Mouse (Mus musculus) adrenal gland, postnatal 36 days (tissue): Measurements from ENCODE around the gene Syne2. TPM values are rescaled to one million over a fixed set of nuclear protein-coding genes. Genes with fewer than 3 reads are reported as not detected.

ENCODE experiments used
- DNase-seq, 2 experiments: peaks; one replicate each; pipeline ENCODE4 v3.0.0; 2021; ENCODE audit warnings: mixed read lengths in 1 of 2
- total RNA-seq, 2 experiments: library from RNA; stranded (reverse); gene quantifications; 2 replicates each; pipeline ENCODE4 v1.2.3; 2021

Gene Syne2
- total RNA-seq, 2 experiments from 2014 or later, result 40.6 to 46.1 TPM

GRCm38 (mm10) chr12:76048672-76049071 lies 230.7 kb downstream of the Syne2 start:
- DNase-seq, result no peak

GRCm38 (mm10) chr12:76049343-76049742 lies 231.4 kb downstream of the Syne2 start:
- no peak for DNase-seq

DNA sequence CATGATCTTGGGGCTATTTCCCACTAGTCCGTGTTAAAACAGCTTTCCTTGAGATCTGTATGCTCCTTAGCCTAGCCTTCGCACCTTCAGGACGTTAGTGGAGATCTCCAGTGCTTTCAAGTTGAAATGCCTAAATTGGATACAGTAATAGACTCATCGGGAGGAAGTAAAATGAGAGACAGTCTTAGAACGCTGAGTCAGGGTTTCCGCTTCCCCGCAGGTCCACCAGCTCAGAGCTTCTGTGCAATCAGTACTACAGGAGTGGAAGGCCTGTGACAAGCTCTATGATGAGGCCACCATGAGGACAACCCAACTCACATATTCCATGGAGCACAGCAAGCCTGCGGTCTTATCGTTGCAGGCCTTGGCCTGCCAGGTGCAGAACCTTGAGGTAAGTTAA lies 233.9 kb downstream of the Syne2 start:
- no peak for DNase-seq

GRCm38 (mm10) chr12:76054653-76055052 lies 236.7 kb downstream of the Syne2 start:
- no peak for DNase-seq

DNA sequence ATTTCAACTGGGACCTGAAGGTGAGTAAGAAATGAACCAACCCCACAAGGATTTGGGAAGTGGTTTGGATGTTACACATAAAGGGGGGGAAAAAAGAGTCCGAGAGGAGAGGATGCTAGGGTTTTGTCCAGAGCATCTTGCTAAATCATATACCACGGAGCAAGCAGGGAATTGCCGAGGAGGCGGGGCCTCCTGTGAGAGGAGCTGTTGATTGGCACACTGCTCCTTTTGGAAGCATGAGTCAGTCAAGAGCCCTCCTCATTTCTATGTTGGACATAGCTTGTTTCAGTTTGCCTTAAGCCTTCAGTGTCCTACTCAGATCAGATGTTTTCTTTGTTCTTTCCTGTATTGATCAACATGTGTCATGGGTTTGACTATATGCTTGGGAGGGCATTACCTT lies 245.1 kb downstream of the Syne2 start:
- no peak for DNase-seq

DNA sequence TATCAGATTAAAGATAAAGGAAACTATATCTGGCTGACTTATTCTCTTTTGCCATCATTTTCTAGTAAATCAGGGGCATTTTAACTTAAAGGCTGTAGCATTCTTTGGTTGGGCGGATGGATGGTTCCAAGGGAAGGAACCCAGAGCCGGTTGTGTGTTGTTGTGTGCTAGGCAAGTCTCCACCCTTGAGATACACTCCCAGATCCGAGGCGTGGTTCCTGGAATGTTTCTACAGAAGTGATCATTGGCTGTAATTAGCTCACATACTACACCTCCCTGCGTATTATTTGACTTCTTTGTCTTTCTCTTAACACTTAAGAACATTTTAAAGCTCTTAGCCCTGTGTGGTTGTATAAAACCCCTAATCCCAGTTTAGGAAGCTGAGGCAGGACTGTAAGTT lies 252.5 kb downstream of the Syne2 start:
- no peak for DNase-seq

DNA sequence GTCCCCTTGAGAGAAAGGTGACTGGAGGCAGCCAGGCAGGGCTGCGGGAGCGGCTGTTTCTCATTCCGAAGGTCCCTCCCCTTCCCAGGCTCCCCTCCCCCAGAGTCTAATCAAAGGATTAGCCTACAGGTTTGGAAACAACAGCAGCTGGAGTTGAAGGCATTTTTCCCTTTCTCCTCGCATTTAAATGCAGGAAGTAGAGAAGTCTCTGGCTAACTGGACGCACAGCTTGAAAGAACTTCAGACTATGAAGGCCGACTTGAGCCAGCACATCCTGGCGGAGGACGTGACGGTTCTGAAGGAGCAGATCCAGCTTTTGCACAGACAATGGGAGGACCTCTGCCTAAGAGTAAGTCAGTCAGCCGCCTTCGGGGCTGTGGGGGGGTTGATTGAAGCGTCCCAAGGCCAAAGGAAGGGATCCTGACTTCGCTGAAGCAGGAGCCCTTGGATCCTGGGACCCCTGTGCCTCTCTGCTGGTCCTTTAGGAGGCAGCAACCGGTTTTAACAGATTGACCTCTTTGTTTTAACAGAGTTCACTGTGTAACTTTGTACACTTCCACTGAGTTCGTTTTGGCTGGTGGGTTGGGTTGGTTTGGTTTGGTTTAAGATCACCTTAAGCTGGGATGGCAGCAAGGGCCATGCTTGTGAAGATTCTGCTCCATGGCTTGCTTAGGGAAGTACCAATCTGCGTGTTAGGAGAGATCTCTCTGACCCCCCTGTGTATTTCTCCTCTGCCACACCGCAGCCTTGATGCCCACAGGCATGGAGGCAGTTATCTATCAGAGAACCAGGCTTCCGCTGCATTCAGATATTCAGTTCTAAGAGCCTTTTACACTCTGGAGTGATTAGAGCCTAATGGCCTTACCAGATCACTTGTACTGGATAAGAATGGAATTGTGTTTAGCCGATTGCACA lies 254.3 kb downstream of the Syne2 start:
- DNase-seq, result no peak

DNA sequence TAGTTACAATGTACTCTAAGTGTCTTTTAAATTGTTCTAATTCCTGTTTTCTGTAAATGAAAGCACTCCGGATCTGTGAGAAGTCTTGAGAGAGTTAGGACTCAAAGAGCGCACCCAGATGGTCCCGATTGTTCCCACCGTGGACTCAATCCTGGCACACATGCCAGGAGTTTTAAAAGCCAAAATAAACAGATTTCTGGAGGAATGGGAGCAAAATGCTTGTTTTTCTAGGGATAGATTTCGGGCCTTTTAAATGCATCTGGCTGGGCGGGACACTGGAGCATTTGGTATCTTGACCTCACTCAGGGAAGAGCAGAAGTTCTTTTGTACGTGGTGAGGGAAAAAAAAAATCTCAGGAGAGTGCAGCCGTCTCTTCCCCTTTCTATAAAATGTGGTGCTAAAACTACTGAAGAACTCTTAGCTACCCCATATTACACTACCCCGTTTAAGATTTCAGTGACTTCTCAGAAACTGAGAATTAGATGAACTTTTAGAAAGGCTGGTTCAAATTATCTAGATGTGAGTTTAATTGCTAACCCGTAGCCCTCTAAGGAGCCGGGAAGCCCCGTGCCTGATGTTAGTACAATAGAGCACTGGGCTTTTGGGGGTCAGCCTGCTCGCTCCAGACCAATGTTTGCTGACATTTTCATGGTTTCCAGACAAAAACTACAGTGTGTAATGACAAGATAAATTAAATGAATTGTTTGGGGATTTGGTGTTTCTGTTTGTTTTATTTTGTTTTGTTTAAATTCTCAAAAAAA lies 255.3 kb downstream of the Syne2 start:
- DNase-seq, result no peak

- DNase-seq, result no peak
Observed at GRCm38 (mm10) chr12:76073981-76074380, 256.0 kb downstream of the Syne2 start.

GRCm38 (mm10) chr12:76080876-76081556 lies 263.1 kb downstream of the Syne2 start:
- peak in 1 of 2 experiments; percentile 29 for DNase-seq

DNA sequence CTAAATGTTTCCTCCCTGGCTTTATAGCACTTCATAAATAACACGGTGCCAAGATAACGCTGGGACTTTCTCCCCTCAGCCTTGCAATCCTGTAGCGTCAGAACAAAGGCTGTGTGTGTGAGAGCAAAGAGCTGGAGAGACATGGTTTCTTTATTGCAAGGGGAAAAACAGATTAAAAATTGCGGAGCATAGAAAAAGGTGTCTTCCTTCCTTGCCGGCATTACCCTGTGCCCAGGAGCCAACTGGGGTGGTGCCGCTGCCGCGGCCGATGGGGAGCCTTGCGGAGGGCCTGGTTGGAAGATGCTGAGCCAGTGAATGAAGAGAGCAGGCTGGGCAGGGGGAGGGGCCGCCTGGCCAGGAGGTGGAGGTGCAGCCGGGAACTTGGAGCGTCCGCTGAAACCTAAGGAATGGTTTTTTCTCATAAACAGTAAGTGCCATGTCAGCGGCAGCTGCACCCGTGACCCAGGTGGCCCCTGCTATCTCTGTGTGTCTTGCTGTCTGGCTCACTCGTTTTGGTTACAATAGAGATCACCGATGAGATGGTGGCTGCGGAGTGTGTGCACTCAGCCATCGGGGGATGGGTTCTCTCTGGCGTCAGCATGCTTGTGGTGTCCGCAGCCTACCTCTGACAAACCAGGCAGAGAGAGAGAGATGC lies 263.8 kb downstream of the Syne2 start:
- DNase-seq, result peak; percentile 12 to 44

GRCm38 (mm10) chr12:76085066-76085465 lies 267.1 kb downstream of the Syne2 start:
- DNase-seq, result no peak

DNA sequence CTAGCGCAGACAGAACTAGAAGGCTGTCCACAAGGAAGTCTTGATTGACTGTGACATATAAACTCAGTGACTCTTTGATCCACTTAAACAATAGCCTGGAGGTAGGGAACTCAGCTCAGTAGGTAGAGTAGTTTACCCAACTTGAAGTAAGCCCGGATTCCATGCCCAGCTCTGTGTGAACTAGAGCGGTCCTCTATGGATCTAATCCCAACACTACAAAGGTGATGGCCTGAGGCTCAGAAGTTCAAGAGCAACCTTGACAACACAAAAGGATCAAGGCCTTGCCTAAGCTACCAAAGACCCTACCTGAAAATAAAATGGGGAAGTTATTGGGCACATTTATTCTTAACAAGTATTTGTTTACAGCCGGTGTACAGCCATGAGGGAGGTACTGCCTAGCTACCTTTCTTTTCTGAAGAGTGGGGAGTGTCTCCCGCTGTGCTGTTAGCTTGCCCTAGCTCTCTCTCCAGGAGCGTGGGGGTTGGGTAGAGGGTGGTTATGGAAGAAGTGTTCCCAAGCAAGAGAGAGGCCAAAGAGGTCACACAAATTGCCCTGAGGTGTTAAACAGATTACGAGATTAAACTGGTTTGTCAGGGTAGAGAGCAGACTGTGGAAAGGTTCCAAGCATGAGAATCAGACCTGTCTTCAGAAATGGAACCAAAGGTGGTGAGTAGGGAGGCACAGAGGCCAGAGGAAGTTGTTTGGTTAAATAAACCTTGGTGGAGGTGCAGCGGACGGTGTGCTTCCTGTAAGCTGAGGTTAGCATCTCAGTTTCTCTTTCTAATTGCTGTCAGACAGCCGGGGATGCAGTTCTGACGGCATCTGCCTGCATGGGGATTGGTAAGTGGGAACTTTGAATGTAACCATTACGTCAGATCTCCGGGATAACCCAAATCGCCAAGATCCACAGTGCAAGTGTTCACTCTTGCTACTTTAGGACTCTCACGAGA lies 268.3 kb downstream of the Syne2 start:
- no peak for DNase-seq

DNA sequence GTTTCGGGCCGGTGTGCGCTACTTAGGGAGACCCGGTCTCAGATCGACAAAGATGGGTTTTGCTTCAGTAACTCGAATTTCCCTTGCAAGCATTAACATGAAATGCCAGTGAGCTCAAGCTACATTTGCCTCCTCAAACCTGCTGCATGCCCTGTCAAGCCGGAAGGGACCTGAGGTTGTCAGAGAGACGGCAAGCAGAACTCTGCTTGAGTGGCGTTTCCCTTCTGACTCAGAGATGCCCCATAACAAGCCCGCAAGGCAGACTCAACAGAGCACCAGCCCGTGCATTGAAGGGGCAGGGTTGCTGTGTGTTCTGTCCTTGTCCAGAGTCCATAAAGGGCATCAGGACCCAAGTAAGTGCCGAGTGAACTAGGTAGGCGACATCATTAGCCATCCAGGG lies 269.1 kb downstream of the Syne2 start:
- DNase-seq, result no peak

GRCm38 (mm10) chr12:76092789-76093466 lies 275.0 kb downstream of the Syne2 start:
- no peak for DNase-seq

GRCm38 (mm10) chr12:76093613-76094588 lies 276.0 kb downstream of the Syne2 start:
- no peak for DNase-seq

DNA sequence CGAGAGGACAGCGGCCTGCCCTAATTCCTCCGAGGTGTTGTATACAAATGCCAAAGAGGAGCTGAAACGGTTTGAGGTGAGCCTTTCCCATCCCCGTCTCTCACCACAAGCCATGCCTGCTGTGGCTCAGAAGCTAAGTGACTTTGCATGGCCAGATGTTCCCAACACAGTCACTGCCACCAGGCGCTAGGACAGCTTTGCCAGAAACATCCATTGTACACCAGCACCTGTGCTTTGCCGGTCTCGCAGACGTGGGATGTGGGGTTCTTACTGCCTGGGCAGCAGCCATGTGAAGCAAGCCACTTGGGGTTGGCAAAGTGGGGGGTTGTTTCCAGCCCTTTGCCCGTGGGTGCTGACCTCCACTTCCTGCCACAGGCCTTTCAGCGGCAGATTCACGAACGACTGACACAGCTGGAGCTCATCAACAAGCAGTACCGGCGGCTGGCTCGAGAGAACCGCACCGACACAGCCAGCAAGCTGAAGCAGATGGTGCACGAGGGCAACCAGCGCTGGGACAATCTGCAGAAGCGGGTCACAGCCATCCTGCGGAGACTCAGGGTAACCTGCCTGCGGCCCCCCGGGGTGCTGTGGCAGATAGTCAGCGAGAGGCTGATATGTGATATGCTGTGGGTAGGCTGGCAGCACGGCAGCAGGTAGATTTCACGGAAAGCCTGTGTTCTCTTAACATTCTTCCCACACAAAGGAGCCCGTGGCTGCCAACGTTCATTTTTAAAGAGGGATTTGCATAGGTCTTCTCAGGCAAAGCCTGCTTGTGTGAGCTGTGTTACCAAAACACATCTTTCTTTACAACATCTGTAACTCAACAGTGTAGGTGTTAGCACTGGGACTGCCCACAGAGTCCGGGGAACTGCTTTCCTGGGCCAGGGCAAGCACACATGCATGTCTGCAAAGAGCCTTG lies 277.4 kb downstream of the Syne2 start:
- no peak for DNase-seq

DNA sequence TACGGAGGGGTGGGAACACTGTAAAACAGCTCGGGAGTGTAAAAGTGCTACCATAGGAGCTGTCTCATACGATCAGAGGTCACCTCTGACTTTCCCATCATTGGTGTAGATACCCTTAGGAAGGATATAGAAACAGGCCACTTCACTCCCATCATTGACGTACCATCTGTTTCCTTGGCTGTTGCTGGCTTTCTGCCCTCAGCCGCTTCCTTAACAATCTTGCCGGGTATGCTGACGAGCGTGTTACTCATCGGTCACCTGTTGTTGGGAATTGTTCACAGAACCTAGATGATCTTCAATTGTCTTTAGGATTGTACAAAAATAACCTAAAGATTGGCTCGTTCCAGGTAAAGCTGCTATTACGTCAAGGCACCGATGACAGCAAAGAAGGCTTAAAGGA lies 284.7 kb downstream of the Syne2 start:
- DNase-seq, result no peak
